Comparison of ENCODE assay signal across 8 mouse cellular contexts in genomic region chr12:73045046-73045723, GRCm38 (mm10). TPM values are rescaled to one million over a fixed set of nuclear protein-coding genes. Genes with fewer than 3 reads are reported as not detected.
DNase-seq lines count a peak whose midpoint lies in the region; ATAC-seq and TF ChIP-seq lines count a peak whose summit lies in the region.

No protein-coding gene starts in this region.

- peak overlapping the region; percentile 75 to 87 (median 85) for H3K4me3 ChIP-seq in CH12.LX (replicated peaks in 1 of 3; ENCODE audit: low read depth in 2 of 3, low read length in 2 of 3, poor library complexity in 1 of 3)
- H3K4me3 ChIP-seq in embryonic facial prominence, embryonic 13.5 days, result peak overlapping the region; percentile 78
- H3K4me3 ChIP-seq in liver, embryonic 11.5 days (ENCODE audit: low read depth, low read length), result peak overlapping the region; percentile 56
- H3K4me3 ChIP-seq in neural tube, embryonic 15.5 days (replicated peaks), result peak overlapping the region; percentile 32

- no peak for ATAC-seq in embryonic facial prominence, embryonic 13.5 days (ENCODE audit: insufficient number of reproducible peaks, insufficient read depth, low FRiP score, low TSS enrichment, low read depth)
- ATAC-seq in liver, embryonic 11.5 days (replicated peaks; ENCODE audit: low FRiP score), result no peak
- no peak for ATAC-seq in neural tube, embryonic 15.5 days (ENCODE audit: low FRiP score)

- H3K9ac ChIP-seq in CH12.LX (ENCODE audit: insufficient read depth, low read depth), result peak overlapping the region; percentile 91
- peak overlapping the region; percentile 99 for H3K9ac ChIP-seq in embryonic facial prominence, embryonic 13.5 days
- H3K9ac ChIP-seq in liver, embryonic 11.5 days (ENCODE audit: low read depth, low read length), result 0 out of 2 replicates have a peak overlapping the region, but pooled peaks have one; percentile 30
- H3K9ac ChIP-seq in neural tube, embryonic 15.5 days (replicated peaks), result no peak overlapping the region; the same call in 1 of the 2 replicates

- dilution Hi-C loops in CH12.LX (cut with MboI; ENCODE audit: extremely low pct_ligation_motif_present, extremely low pct_unique_long_range_greater_than_20kb, low sequenced_read_pairs), result no loop called here

- WGBS in embryonic facial prominence, embryonic 13.5 days, result under 1% methylated on average over 46 of the region's 46 CpGs
- WGBS in liver, embryonic 11.5 days, result 1% methylated on average over 46 of the region's 46 CpGs
- WGBS in neural tube, embryonic 15.5 days, result under 1% methylated on average over 46 of the region's 46 CpGs

- H3K4me1 ChIP-seq in CH12.LX (ENCODE audit: control insufficient read depth in 1 of 2, insufficient read depth in 2 of 2), result peaks cover 0 to 24% of the 10 kb centered on the region in 2 experiments; a peak in 2 of 4 replicates
- H3K4me1 ChIP-seq in embryonic facial prominence, embryonic 13.5 days, result peaks cover 39% of the 10 kb centered on the region
- H3K4me1 ChIP-seq in liver, embryonic 11.5 days (replicated peaks; ENCODE audit: control insufficient read depth, insufficient read depth, low read length), result peaks cover 15% of the 10 kb centered on the region
- peaks cover 24% of the 10 kb centered on the region for H3K4me1 ChIP-seq in neural tube, embryonic 15.5 days

- no peak; the same call in 1 of the 2 replicates for TF ChIP-seq RAD21 in CH12.LX (IDR thresholded peaks at IDR 0.05; ENCODE audit: low read depth, low read length)

- H3K4me2 ChIP-seq in CH12.LX (ENCODE audit: insufficient read depth, low read depth, poor library complexity, severe bottlenecking), result peak overlapping the region; percentile 58; the same call in 1 of the 2 replicates
- H3K4me2 ChIP-seq in embryonic facial prominence, embryonic 13.5 days, result peak overlapping the region; percentile 73
- peak overlapping the region; percentile 82 for H3K4me2 ChIP-seq in liver, embryonic 11.5 days
- H3K4me2 ChIP-seq in neural tube, embryonic 15.5 days, result peak overlapping the region; percentile 56

- peaks cover 24% of the 10 kb centered on the region for H3K79me2 ChIP-seq in CH12.LX (replicated peaks; ENCODE audit: control insufficient read depth, extremely low read depth, insufficient read depth, poor library complexity, severe bottlenecking)

- peaks cover under 1 to 16% of the 10 kb centered on the region in 2 experiments for H3K36me3 ChIP-seq in CH12.LX (replicated peaks in 1 of 2; ENCODE audit: control insufficient read depth in 1 of 2, insufficient read depth in 1 of 2, low read length in 1 of 2)
- peaks cover 5% of the 10 kb centered on the region; the same call in 1 of the 2 replicates for H3K36me3 ChIP-seq in embryonic facial prominence, embryonic 13.5 days
- H3K36me3 ChIP-seq in liver, embryonic 11.5 days (ENCODE audit: control insufficient read depth, insufficient read depth, low read length), result no peaks in the 10 kb centered on the region
- H3K36me3 ChIP-seq in neural tube, embryonic 15.5 days, result no peaks in the 10 kb centered on the region

- in situ Hi-C loops in CH12.LX (cut with MboI; ENCODE audit: low pct_ligation_motif_present, low pct_unique_long_range_greater_than_20kb, low sequenced_read_pairs), result loop anchor here (25.0 kb wide), 1 partner anchor 267 kb away; no protein-coding TSS in a partner anchor

- H3K27ac ChIP-seq in CH12.LX (ENCODE audit: insufficient read depth, low read depth), result peak overlapping the region; percentile 66
- H3K27ac ChIP-seq in embryonic facial prominence, embryonic 13.5 days, result peak overlapping the region; percentile 95
- H3K27ac ChIP-seq in liver, embryonic 11.5 days (ENCODE audit: low read depth, low read length), result no peak overlapping the region
- no peak overlapping the region for H3K27ac ChIP-seq in neural tube, embryonic 15.5 days (replicated peaks)

- peaks cover 28% of the 10 kb centered on the region for H3K27me3 ChIP-seq in CH12.LX (replicated peaks)
- peaks cover 59% of the 10 kb centered on the region for H3K27me3 ChIP-seq in embryonic facial prominence, embryonic 13.5 days
- peaks cover 95% of the 10 kb centered on the region for H3K27me3 ChIP-seq in liver, embryonic 11.5 days (replicated peaks; ENCODE audit: control insufficient read depth, insufficient read depth, low read length)
- peaks cover 94% of the 10 kb centered on the region for H3K27me3 ChIP-seq in neural tube, embryonic 15.5 days (replicated peaks)

- peak; percentile 79 for DNase-seq in 3134 (ENCODE audit: extremely low read depth, insufficient read length, low spot score)
- peak; percentile 56 for DNase-seq in CH12.LX (ENCODE audit: extremely low read depth)
- peak; percentile 63 for DNase-seq in heart, postnatal 4 days
- DNase-seq in liver, embryonic 11.5 days (ENCODE audit: low spot score), result no peak
- no peak for DNase-seq in right cerebral cortex, postnatal 14 days
- DNase-seq in layer of hippocampus, adult 9-10 months (ENCODE audit: low spot score), result no peak

- peak; percentile 41; the same call in 1 of the 2 replicates for TF ChIP-seq POLR2A in CH12.LX (IDR thresholded peaks at IDR 0.05; ENCODE audit: low read depth, low read length)

- peak in 1 of 2 experiments; percentile 17; a peak in 2 of 4 replicates for TF ChIP-seq CTCF in CH12.LX (conservative IDR thresholded peaks at IDR 0.05 in 1 of 2, IDR thresholded peaks at IDR 0.05 in 1 of 2; ENCODE audit: low read depth in 2 of 2, low read length in 2 of 2)

- TF ChIP-seq EP300 in CH12.LX (IDR thresholded peaks at IDR 0.05; ENCODE audit: low read length), result no peak

- no peaks in the 10 kb centered on the region for H3K9me3 ChIP-seq in CH12.LX (replicated peaks; ENCODE audit: low read length)
- H3K9me3 ChIP-seq in embryonic facial prominence, embryonic 13.5 days, result no peaks in the 10 kb centered on the region
- no peaks in the 10 kb centered on the region for H3K9me3 ChIP-seq in liver, embryonic 11.5 days (ENCODE audit: control insufficient read depth, low read length)
- H3K9me3 ChIP-seq in neural tube, embryonic 15.5 days (replicated peaks), result no peaks in the 10 kb centered on the region

TF ChIP-seq in CH12.LX, 34 proteins besides CTCF, POLR2A, EP300 and RAD21:
- TF ChIP-seq CHD1 (IDR thresholded peaks at IDR 0.05; ENCODE audit: low read depth, low read length) (peak; percentile 47; the same call in 1 of the 2 replicates), TBP (conservative IDR thresholded peaks at IDR 0.05; ENCODE audit: low read depth, low read length) (0 out of 2 replicates have a peak, but pooled peaks have one; percentile 24), UBTF (IDR thresholded peaks at IDR 0.05; ENCODE audit: low read depth, low read length) (peak; percentile 92; the same call in 1 of the 2 replicates), NRF1 (IDR thresholded peaks at IDR 0.05; ENCODE audit: low read depth, low read length) (no peak), SIN3A (IDR thresholded peaks at IDR 0.05; ENCODE audit: low read length) (peak; percentile 34; the same call in 1 of the 2 replicates)

RNA-seq across cellular contexts. Expression of gene Six1, which starts 8.5 kb away (rescaled TPM):
- total RNA-seq in CH12.LX (2012; rRNA removed) (8.1 and 9.5 TPM in 2 replicates), CH12.LX (2014; rRNA removed) (7.6 and 7.9 TPM in 2 replicates)
- polyA plus RNA-seq in CH12.LX (2012; ENCODE audit: insufficient read length, low read depth), result 16.1 and 16.5 TPM in 2 replicates
- 34.3 and 35.0 TPM in 2 replicates for polyA plus RNA-seq in embryonic facial prominence, embryonic 13.5 days (2015; fragmentation: Nextera tagmentation; extraction: Ambion mirVana)
- under 1 TPM; 0.19 to 0.54 TPM for total RNA-seq in heart, postnatal 4 days (2021)
- polyA plus RNA-seq in liver, embryonic 11.5 days (2014; fragmentation: Nextera tagmentation; extraction: Ambion mirVana), result 2.0 and 2.2 TPM in 2 replicates
- polyA plus RNA-seq in neural tube, embryonic 15.5 days (2015; fragmentation: Nextera tagmentation; extraction: Ambion mirVana), result 2.8 and 6.8 TPM in 2 replicates

Comparison
In these comparisons a context has a peak if more than half of its experiments do, and no peak if none do; other contexts are left out.
1. DNase-seq: peak in 3134 (single experiment), CH12.LX (single experiment) and heart, postnatal 4 days (single experiment); none in liver, embryonic 11.5 days (single experiment), right cerebral cortex, postnatal 14 days (single experiment) and layer of hippocampus, adult 9-10 months (single experiment).
2. H3K27ac ChIP-seq: peak in CH12.LX (single experiment) and embryonic facial prominence, embryonic 13.5 days (single experiment); none in liver, embryonic 11.5 days (single experiment) and neural tube, embryonic 15.5 days (single experiment).
3. H3K4me3 ChIP-seq: peak in every context shown above with its lines; median percentile 85 in CH12.LX; 78 in embryonic facial prominence, embryonic 13.5 days; 56 in liver, embryonic 11.5 days; 32 in neural tube, embryonic 15.5 days.
4. Peak in every context shown above with its lines, with median percentiles within 50 percentile points of each other: H3K4me2 ChIP-seq.